Mouse (Mus musculus): ENCODE results near the gene Fblim1.

Gene Fblim1

GRCm38 (mm10) chr4:141539213-141539767, 66.6 kb downstream of the Fblim1 start:
- no peak for DNase-seq (ENCODE audit: low spot score in 2 of 2)

GRCm38 (mm10) chr4:141538408-141539212, 67.3 kb downstream of the Fblim1 start, which contains the start of gene Spen:
TSS of gene Spen (minus strand) at chr4:141538597.
- DNase-seq (ENCODE audit: low spot score in 2 of 2) = peak; percentile 92 to 97

- peak; percentile 65 to 86 for DNase-seq (ENCODE audit: low spot score in 2 of 2)
Observed at GRCm38 (mm10) chr4:141537706-141538407, 68.0 kb downstream of the Fblim1 start.

DNA sequence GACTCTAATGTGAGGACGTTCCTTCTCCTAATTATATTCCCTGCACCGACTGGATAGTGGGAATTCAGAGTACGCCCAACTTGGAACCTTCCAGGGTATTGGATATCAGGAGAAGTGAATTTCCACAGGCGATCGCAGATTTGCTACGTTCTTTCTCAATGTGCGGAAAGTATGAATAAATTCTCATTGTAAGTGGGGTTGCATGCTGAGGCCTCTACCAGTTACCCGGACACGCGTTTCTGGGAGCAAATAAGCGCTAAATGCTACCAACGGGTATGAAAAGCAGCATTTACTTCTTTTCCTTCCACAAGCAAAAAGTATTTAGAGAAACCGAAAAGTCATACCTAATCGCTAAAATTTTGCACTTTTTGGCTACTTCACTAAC, 68.7 kb downstream of the Fblim1 start:
- no peak for DNase-seq (ENCODE audit: low spot score in 2 of 2)

DNA sequence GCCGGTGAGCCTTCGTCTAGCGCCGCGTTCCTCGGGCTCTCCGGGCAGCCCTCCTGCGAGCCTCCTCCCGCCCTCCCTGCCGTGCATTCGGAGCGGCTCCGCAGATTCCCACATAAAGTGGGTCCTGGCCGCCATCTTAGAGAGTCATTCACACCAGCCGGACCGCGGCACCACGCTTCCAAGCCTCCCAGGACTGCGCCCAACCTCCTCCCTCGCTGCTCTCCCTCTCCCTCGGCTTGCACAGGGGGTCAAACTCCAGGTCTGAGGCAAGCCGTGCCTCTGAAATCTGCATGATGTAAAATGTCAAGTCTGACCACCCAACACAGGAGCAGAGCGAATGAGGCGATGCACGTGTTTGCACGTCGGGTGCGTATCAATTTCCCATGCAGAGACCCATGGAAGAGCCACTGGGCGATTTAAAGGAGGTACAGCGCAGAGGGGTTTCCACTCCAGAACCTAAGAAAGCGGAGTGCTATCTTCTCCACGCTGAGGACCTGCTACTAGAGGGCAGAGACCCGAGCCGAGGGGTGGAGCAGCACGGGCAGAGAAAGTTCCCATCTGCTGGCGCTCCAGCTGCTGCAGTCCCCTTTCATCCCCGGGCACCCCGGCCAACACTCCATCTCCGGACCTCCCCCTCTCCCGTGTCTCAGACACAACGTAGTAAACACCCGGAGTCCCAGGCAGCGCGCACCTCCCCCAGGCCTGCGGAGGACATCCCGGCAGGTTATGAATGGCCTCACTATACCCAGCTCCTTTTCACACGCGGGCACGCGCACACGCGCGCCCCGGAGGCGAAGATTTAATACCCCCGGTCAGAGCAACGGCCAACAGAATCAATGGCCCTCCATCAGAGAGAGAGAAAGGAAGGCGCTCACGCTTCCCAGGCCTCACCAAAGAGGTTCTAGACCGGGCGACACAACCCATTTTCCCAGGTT, 69.3 kb downstream of the Fblim1 start:
- peak; percentile 54 to 81 for DNase-seq (ENCODE audit: low spot score in 2 of 2)

- DNase-seq (ENCODE audit: low spot score in 2 of 2) = peak; percentile 72 to 81
Observed at GRCm38 (mm10) chr4:141534947-141535680, 70.8 kb downstream of the Fblim1 start.

DNA sequence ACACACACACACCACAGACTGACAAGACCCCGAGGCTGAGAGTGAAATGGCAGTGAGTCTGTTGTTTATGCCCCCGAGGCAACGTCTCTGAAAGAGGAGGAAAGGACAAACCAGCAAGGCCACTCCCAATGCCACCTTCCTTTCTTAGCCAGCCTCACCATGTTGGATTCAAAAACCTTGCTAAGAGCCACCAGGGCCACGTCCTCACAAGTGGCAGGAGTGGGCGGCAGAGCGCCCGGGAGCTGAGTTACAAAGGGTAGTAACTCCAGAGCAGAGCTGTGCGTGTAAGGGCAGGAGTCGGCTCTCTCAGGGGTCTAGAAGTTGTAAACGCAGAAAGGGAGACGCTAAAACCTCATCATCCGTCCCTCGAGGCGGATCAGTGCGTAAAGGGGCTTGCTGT, 74.9 kb downstream of the Fblim1 start:
- no peak for DNase-seq (ENCODE audit: low spot score in 2 of 2)

GRCm38 (mm10) chr4:141528938-141529337, 77.0 kb downstream of the Fblim1 start:
- DNase-seq (ENCODE audit: low spot score in 2 of 2) = no peak

DNA sequence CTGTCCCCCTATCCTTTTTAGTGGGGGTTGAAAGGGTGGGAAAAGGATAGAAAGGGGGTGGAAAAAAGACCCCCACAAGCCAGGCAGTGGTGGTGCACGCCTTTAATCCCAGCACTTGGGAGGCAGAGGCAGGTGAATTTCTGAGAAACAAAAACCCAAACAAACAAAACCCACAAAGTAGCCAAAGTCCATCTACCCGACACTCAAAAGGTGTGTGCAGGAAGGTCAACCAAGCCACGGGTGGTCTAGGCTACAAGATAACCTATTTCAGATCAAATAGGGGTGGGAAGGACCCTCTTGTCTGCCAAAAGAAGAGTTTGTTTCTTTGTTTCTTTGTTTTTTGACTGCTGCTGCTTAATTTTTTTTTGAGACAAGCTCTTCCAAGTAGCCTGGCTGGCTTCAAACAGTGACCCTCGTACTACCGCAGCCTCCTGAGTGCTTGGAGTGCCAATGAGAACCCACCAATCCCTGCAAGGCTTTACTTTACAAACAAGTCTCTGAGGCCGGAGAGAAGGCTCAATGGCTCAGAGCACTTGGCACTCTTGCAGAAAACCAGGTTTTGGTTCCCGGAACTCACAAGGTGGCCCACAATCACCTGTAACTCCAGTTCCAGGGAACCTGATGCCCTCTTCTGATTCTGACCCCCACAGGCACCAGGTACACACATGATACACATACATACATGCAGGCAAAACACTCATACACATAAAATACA, 78.8 kb downstream of the Fblim1 start:
- DNase-seq (ENCODE audit: low spot score in 2 of 2) = no peak
